Mouse (Mus musculus): ENCODE results near the gene Rfc5.

The Rfc5 gene

GRCm38 (mm10) chr5:117345432-117345976 lies 43.3 kb downstream of the Rfc5 start:
- ChIA-PET POLR2A (interaction anchor here in 3 of 4 experiments (0.6 to 9.7 kb wide), 15 partner anchors 10 to 1515 kb away, joined by 3 to 531 read pairs (median 55); partner anchors contain the start of genes Wsb2 (in 3 of the 3) and Vsig10 (in 1 of the 3)), CTCF (interaction anchor here in 1 of 4 experiments (0.6 kb wide), 1 partner anchor 12 kb away, joined by 7 read pairs; the partner anchor contains the start of gene Wsb2)

- CTCF ChIA-PET, result interaction anchor here in 2 of 4 experiments (1.0 to 1.5 kb wide), 2 partner anchors 31 to 37 kb away, joined by 3 read pairs; no protein-coding TSS in a partner anchor
- POLR2A ChIA-PET, result interaction anchor here in 2 of 4 experiments (0.6 to 9.7 kb wide), 9 partner anchors 13 to 78 kb away, joined by 3 to 531 read pairs (median 5); partner anchors contain the start of genes Wsb2 (in 2 of the 2) and Vsig10 (in 1 of the 2)
These were observed 44.4 kb downstream of the Rfc5 start for GRCm38 (mm10) chr5:117344496-117344895.

GRCm38 (mm10) chr5:117341896-117342295 lies 47.0 kb downstream of the Rfc5 start:
- ChIA-PET CTCF (interaction anchor here in 3 of 4 experiments (0.6 to 1.5 kb wide), 6 partner anchors 16 to 1311 kb away, joined by 3 to 9 read pairs (median 7); no protein-coding TSS in a partner anchor), POLR2A (interaction anchor here (0.6 to 9.7 kb wide), 34 partner anchors 8 to 761 kb away, joined by 3 to 531 read pairs (median 4); partner anchors contain the start of genes Wsb2 (in 3 of the 4), Ksr2 (in 1 of the 4), Suds3 (in 1 of the 4) and Vsig10 (in 1 of the 4))

- ChIA-PET CTCF (interaction anchor here in 1 of 4 experiments (0.7 kb wide), 1 partner anchor 36 kb away, joined by 3 read pairs; no protein-coding TSS in a partner anchor), POLR2A (interaction anchor here in 2 of 4 experiments (0.6 to 9.7 kb wide), 5 partner anchors 10 to 68 kb away, joined by 3 to 303 read pairs (median 3); partner anchors contain the start of gene Wsb2 (in 1 of the 2))
These were observed 48.8 kb downstream of the Rfc5 start for GRCm38 (mm10) chr5:117340081-117340480.

- ChIA-PET POLR2A (interaction anchor here in 3 of 4 experiments (0.6 to 6.4 kb wide), 11 partner anchors 8 to 100 kb away, joined by 3 to 69 read pairs (median 4); partner anchors contain the start of gene Wsb2 (in 1 of the 3)), CTCF (interaction anchor here in 1 of 4 experiments (0.9 kb wide), 1 partner anchor 33 kb away, joined by 3 read pairs; no protein-coding TSS in a partner anchor)
These were observed 50.3 kb downstream of the Rfc5 start for GRCm38 (mm10) chr5:117338503-117338902.

- ChIA-PET CTCF (interaction anchor here in 1 of 4 experiments (0.6 to 1.4 kb wide), 2 partner anchors 25 to 70 kb away, joined by 3 to 8 read pairs; no protein-coding TSS in a partner anchor), POLR2A (interaction anchor here in 3 of 4 experiments (0.6 to 6.4 kb wide), 14 partner anchors 8 to 29 kb away, joined by 3 to 69 read pairs (median 4); partner anchors contain the start of gene Wsb2 (in 1 of the 3))
These were observed 50.8 kb downstream of the Rfc5 start for GRCm38 (mm10) chr5:117337999-117338398.

GRCm38 (mm10) chr5:117330457-117330856 lies 58.4 kb downstream of the Rfc5 start:
- CTCF ChIA-PET, result interaction anchor here (0.6 to 1.8 kb wide), 5 partner anchors 22 to 41 kb away, joined by 3 to 8 read pairs (median 4); no protein-coding TSS in a partner anchor
- POLR2A ChIA-PET, result interaction anchor here in 3 of 4 experiments (0.8 to 3.4 kb wide), 22 partner anchors 8 to 51 kb away, joined by 3 to 26 read pairs (median 4); partner anchors contain the start of gene Wsb2 (in 1 of the 3)
